ENCODE assay signal across 8 mouse cellular contexts in the genomic region with DNA sequence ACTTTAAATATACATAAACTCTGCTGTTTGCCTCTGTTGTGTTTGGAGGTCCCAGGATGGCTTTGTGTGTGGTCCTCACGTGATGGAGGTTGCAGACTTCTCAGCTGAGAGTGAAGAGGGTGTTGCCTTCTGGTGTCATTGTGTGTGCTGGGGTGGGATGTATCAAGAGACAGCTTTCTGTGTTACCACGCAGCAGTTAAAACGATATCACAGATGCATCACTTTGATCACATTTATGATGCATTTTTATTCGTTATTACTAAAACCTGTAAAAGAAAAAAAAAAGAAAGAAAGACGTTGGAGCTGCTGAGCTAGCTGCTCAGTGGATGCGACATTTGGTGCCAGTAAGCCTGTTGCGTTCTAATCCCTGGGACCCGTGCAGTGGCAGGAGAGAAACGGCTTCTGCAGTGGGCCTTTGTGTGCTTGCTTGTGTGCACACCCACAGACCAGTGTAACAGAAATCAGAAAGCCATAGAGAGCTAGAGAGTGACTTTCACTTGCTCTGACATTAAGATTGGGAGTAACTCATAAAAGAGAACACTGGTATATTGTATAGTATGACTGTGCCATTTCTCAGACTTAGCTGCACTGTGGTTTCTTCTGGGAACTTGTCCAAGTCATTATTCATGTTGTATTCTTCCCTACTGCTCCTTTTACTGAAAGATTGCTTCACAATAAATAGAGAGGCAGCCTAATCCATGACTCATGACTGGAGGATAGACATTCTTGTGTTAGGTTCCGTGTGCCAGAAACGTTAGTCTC. TPM values are rescaled to one million over a fixed set of nuclear protein-coding genes. Genes with fewer than 3 reads are reported as not detected.
DNase-seq lines count a peak whose midpoint lies in the region; ATAC-seq and TF ChIP-seq lines count a peak whose summit lies in the region.

No protein-coding gene starts in this region.

- peak overlapping the region; percentile 41 for H3K4me2 ChIP-seq in limb, embryonic 13.5 days (replicated peaks)
- H3K4me2 ChIP-seq in stomach, embryonic 14.5 days (replicated peaks; ENCODE audit: low read depth, low read length), result peak overlapping the region; percentile 17; the same call in 1 of the 2 replicates

- peaks cover 5% of the 10 kb centered on the region for H3K4me1 ChIP-seq in heart, adult 2 months (ENCODE audit: control insufficient read depth, insufficient read depth, low read length)
- H3K4me1 ChIP-seq in heart, embryonic 10.5 days, result no peaks in the 10 kb centered on the region; the same call in 1 of the 2 replicates
- H3K4me1 ChIP-seq in bone marrow, adult 2 months (ENCODE audit: control insufficient read depth, insufficient read depth, low read length), result peaks cover 7% of the 10 kb centered on the region
- peaks cover 20% of the 10 kb centered on the region for H3K4me1 ChIP-seq in hindbrain, embryonic 10.5 days (replicated peaks)
- H3K4me1 ChIP-seq in limb, embryonic 13.5 days, result peaks cover 42% of the 10 kb centered on the region
- peaks cover 11% of the 10 kb centered on the region; the same call in 1 of the 2 replicates for H3K4me1 ChIP-seq in stomach, embryonic 14.5 days (ENCODE audit: control insufficient read depth, insufficient read depth, low read length)

- H3K4me3 ChIP-seq in heart, adult 2 months, result no peak overlapping the region
- H3K4me3 ChIP-seq in heart, embryonic 10.5 days, result no peak overlapping the region
- H3K4me3 ChIP-seq in bone marrow, adult 2 months (replicated peaks; ENCODE audit: control insufficient read depth, low read depth, low read length), result no peak overlapping the region
- H3K4me3 ChIP-seq in hindbrain, embryonic 10.5 days, result no peak overlapping the region
- H3K4me3 ChIP-seq in limb, embryonic 13.5 days, result no peak overlapping the region
- no peak overlapping the region for H3K4me3 ChIP-seq in stomach, embryonic 14.5 days (ENCODE audit: low read depth, low read length)

- ATAC-seq in limb, embryonic 13.5 days (ENCODE audit: low FRiP score, low read depth), result no peak; the same call in 1 of the 2 replicates
- peak; percentile 51; the same call in 1 of the 2 replicates for ATAC-seq in stomach, embryonic 14.5 days (ENCODE audit: insufficient number of reproducible peaks, insufficient read depth, low FRiP score, low read depth)

- no peaks in the 10 kb centered on the region for H3K27me3 ChIP-seq in heart, adult 2 months (ENCODE audit: control insufficient read depth, insufficient read depth, low read length)
- H3K27me3 ChIP-seq in heart, embryonic 10.5 days (ENCODE audit: insufficient read depth, poor library complexity, severe bottlenecking), result no peaks in the 10 kb centered on the region
- H3K27me3 ChIP-seq in hindbrain, embryonic 10.5 days (ENCODE audit: insufficient read depth, poor library complexity, severe bottlenecking), result no peaks in the 10 kb centered on the region
- H3K27me3 ChIP-seq in limb, embryonic 13.5 days, result no peaks in the 10 kb centered on the region
- H3K27me3 ChIP-seq in stomach, embryonic 14.5 days (ENCODE audit: control insufficient read depth, insufficient read depth, low read length), result no peaks in the 10 kb centered on the region

- TF ChIP-seq POLR2A in heart, adult 2 months (IDR thresholded peaks at IDR 0.05; ENCODE audit: insufficient read depth, low read depth, low read length), result no peak
- TF ChIP-seq POLR2A in bone marrow, adult 2 months (IDR thresholded peaks at IDR 0.05; ENCODE audit: borderline replicate concordance, control insufficient read depth, low read depth, low read length), result no peak

- TF ChIP-seq CTCF in heart, adult 2 months (IDR thresholded peaks at IDR 0.05), result no peak
- no peak for TF ChIP-seq CTCF in bone marrow, adult 2 months (IDR thresholded peaks at IDR 0.05; ENCODE audit: control insufficient read depth, insufficient read depth, low read length)

- DNase-seq in heart, adult 2 months, result no peak
- no peak for DNase-seq in heart, embryonic 10.5 days (ENCODE audit: low spot score)
- peak; percentile 97 for DNase-seq in 416B (ENCODE audit: low read depth)
- no peak for DNase-seq in hindbrain, embryonic 10.5 days (ENCODE audit: low spot score)
- DNase-seq in urinary bladder, postnatal 14 days (ENCODE audit: low spot score), result no peak

- no peaks in the 10 kb centered on the region; the same call in none of the 2 replicates for H3K79me2 ChIP-seq in heart, adult 2 months (replicated peaks; ENCODE audit: control insufficient read depth, insufficient read depth, low read length)

- TF ChIP-seq EP300 in heart, adult 2 months (IDR thresholded peaks at IDR 0.05; ENCODE audit: insufficient read depth, low read depth, low read length), result no peak

- H3K27ac ChIP-seq in heart, adult 2 months, result peak overlapping the region; percentile 24; the same call in 1 of the 2 replicates
- H3K27ac ChIP-seq in heart, embryonic 10.5 days, result no peak overlapping the region
- H3K27ac ChIP-seq in bone marrow, adult 2 months (ENCODE audit: control insufficient read depth, insufficient read depth, low read depth, low read length, poor library complexity), result 0 out of 2 replicates have a peak overlapping the region, but pooled peaks have one; percentile 32
- peak overlapping the region; percentile 50; the same call in 1 of the 2 replicates for H3K27ac ChIP-seq in hindbrain, embryonic 10.5 days
- H3K27ac ChIP-seq in limb, embryonic 13.5 days, result peak overlapping the region; percentile 62
- peak overlapping the region; percentile 52; the same call in 1 of the 2 replicates for H3K27ac ChIP-seq in stomach, embryonic 14.5 days (ENCODE audit: low read length)

- H3K36me3 ChIP-seq in heart, adult 2 months (ENCODE audit: control insufficient read depth, insufficient read depth, low read length), result no peaks in the 10 kb centered on the region
- H3K36me3 ChIP-seq in heart, embryonic 10.5 days, result no peaks in the 10 kb centered on the region
- no peaks in the 10 kb centered on the region for H3K36me3 ChIP-seq in hindbrain, embryonic 10.5 days
- H3K36me3 ChIP-seq in limb, embryonic 13.5 days, result no peaks in the 10 kb centered on the region
- H3K36me3 ChIP-seq in stomach, embryonic 14.5 days (ENCODE audit: control insufficient read depth, insufficient read depth, low read length), result no peaks in the 10 kb centered on the region

- H3K9ac ChIP-seq in heart, adult 2 months (ENCODE audit: low read depth, low read length), result no peak overlapping the region
- H3K9ac ChIP-seq in limb, embryonic 13.5 days, result 0 out of 2 replicates have a peak overlapping the region, but pooled peaks have one; percentile 43
- H3K9ac ChIP-seq in stomach, embryonic 14.5 days (replicated peaks; ENCODE audit: low read depth, low read length), result no peak overlapping the region

- 47% methylated on average over 11 of the region's 11 CpGs for WGBS in heart, adult 2 months
- 60% methylated on average over 11 of the region's 11 CpGs for WGBS in heart, embryonic 10.5 days
- 7% methylated on average over 11 of the region's 11 CpGs for WGBS in bone marrow, adult 2 months
- 59% methylated on average over 11 of the region's 11 CpGs for WGBS in hindbrain, embryonic 10.5 days
- 24% methylated on average over 11 of the region's 11 CpGs for WGBS in limb, embryonic 13.5 days
- 36% methylated on average over 11 of the region's 11 CpGs for WGBS in stomach, embryonic 14.5 days

- intact Hi-C loops in heart, adult 2 months (cut with DNase I), result no loop called here

- no peaks in the 10 kb centered on the region for H3K9me3 ChIP-seq in heart, embryonic 10.5 days
- H3K9me3 ChIP-seq in hindbrain, embryonic 10.5 days, result no peaks in the 10 kb centered on the region
- no peaks in the 10 kb centered on the region for H3K9me3 ChIP-seq in limb, embryonic 13.5 days
- H3K9me3 ChIP-seq in stomach, embryonic 14.5 days (ENCODE audit: control insufficient read depth, low read depth, low read length), result no peaks in the 10 kb centered on the region

RNA-seq across cellular contexts. Expression of a gene that starts 32.7 kb away (rescaled TPM):
- total RNA-seq in heart, adult 2 months (2021), result 10 to 100 TPM; 11.5 to 15.2 TPM
- 5.2 and 8.6 TPM in 2 replicates for polyA plus RNA-seq in heart, adult 2 months (2012; rRNA removed)
- polyA plus RNA-seq in heart, embryonic 10.5 days (2016; fragmentation: Nextera tagmentation; extraction: Ambion mirVana), result 5.2 and 6.1 TPM in 2 replicates
- polyA plus RNA-seq in bone marrow, adult 2 months (2011; ENCODE audit: insufficient read depth, insufficient read length, low replicate concordance, missing spikeins), result 11.1 and 18.2 TPM in 2 replicates
- 5.2 and 7.0 TPM in 2 replicates for polyA plus RNA-seq in hindbrain, embryonic 10.5 days (2016; fragmentation: Nextera tagmentation; extraction: Ambion mirVana)
- polyA plus RNA-seq in limb, embryonic 13.5 days (2015; fragmentation: Nextera tagmentation; extraction: Ambion mirVana), result 12.2 and 12.3 TPM in 2 replicates
- 11.1 and 11.9 TPM in 2 replicates for polyA plus RNA-seq in stomach, embryonic 14.5 days (2014; fragmentation: Nextera tagmentation; extraction: Ambion mirVana)
